Mouse (Mus musculus) midbrain, embryonic 11.5 days (tissue): ENCODE results near the gene Tm7sf2. TPM values are rescaled to one million over a fixed set of nuclear protein-coding genes. Genes with fewer than 3 reads are reported as not detected.
A peak's percentile ranks its signal among the peaks of the same experiment; 100 is the strongest.

Source experiments
- ATAC-seq: fragments of 200-750 bp; cut with Nextera tagmentation; 2 replicates; pipeline ENCODE4 v1.8.0; 2017; ENCODE audit warnings: moderate TSS enrichment, moderate library complexity; ENCODE audit not compliant: low FRiP score
- DNase-seq: peaks from one replicate; pipeline ENCODE4 v3.0.0; 2015; ENCODE audit warnings: low spot score; ENCODE audit errors: missing footprints
- H3K27ac ChIP-seq: fragments of 300-500 bp; sonication (generic); 2 replicates; pipeline ENCODE4 v1.5.1; 2014; ENCODE audit warnings: low read depth, low read length
- H3K27me3 ChIP-seq: fragments of 300-500 bp; sonication (generic); 2 replicates; pipeline ENCODE4 v1.6.1; 2014; ENCODE audit warnings: mild to moderate bottlenecking, low read length, moderate library complexity, mixed read lengths; ENCODE audit not compliant: control insufficient read depth, insufficient read depth
- H3K36me3 ChIP-seq: fragments of 300-500 bp; sonication (generic); 2 replicates; pipeline ENCODE4 v1.6.1; 2014; ENCODE audit warnings: mild to moderate bottlenecking, low read length, moderate library complexity, mixed read lengths; ENCODE audit not compliant: control insufficient read depth, insufficient read depth
- H3K4me1 ChIP-seq: fragments of 300-500 bp; sonication (generic); 2 replicates; pipeline ENCODE4 v1.6.1; 2014; ENCODE audit warnings: low read length; ENCODE audit not compliant: control insufficient read depth, insufficient read depth
- H3K4me2 ChIP-seq: fragments of 300-500 bp; sonication (generic); 2 replicates; pipeline ENCODE4 v1.6.1; 2014; ENCODE audit warnings: mild to moderate bottlenecking, moderate library complexity
- H3K4me3 ChIP-seq: fragments of 300-500 bp; sonication (generic); 2 replicates; pipeline ENCODE4 v1.5.1; 2014; ENCODE audit warnings: low read depth, low read length
- H3K9ac ChIP-seq: fragments of 300-500 bp; sonication (generic); 2 replicates; pipeline ENCODE4 v1.6.1; 2014; ENCODE audit warnings: low read length
- H3K9me3 ChIP-seq: fragments of 300-500 bp; sonication (generic); 2 replicates; pipeline ENCODE4 v1.6.1; 2016; ENCODE audit warnings: low read length; ENCODE audit not compliant: control insufficient read depth
- WGBS: fragments of 180-500 bp; shearing (Covaris S2); extraction: QIAGEN DNeasy Blood & Tissue Kit; methylation state at CpG from one replicate; pipeline ENCODE4 v1.1.7; 2014; 5-methylcytosine and 5-hydroxymethylcytosine counted together
- polyA plus RNA-seq: library from polyadenylated mRNA; unstranded; fragments of >200 nt; fragmentation: Nextera tagmentation; extraction: Ambion mirVana; gene quantifications from 2 replicates; pipeline ENCODE4 v1.2.1, GENCODE M21; 2014

Gene Tm7sf2
- polyA plus RNA-seq, 1 experiment from 2014 or later: 35.7 TPM

GRCm38 (mm10) chr19:6097847-6098246 lies 29.7 kb upstream of the Tm7sf2 start:
- Histone ChIP-seq H3K4me1 (no peaks in the 10 kb centered on the region), H3K9me3 (no peaks in the 10 kb centered on the region), H3K27me3 (no peaks in the 10 kb centered on the region), H3K36me3 (peaks cover 6% of the 10 kb centered on the region), H3K4me3 (no peak overlapping the region), H3K9ac (no peak overlapping the region), H3K27ac (no peak overlapping the region), H3K4me2 (no peak overlapping the region)
- WGBS: 89% methylated on average over 3 of the region's 3 CpGs
- DNase-seq (no peak), ATAC-seq (no peak)

GRCm38 (mm10) chr19:6094119-6094518 lies 25.9 kb upstream of the Tm7sf2 start, which contains the start of gene AC131692.1:
Gene AC131692.1 (plus strand): TSS chr19:6094419.
- Histone ChIP-seq H3K9ac (no peak within 1 kb of the TSS), H3K36me3 (peaks cover 15% of the 10 kb centered on the region)
- no peak for DNase-seq

GRCm38 (mm10) chr19:6088841-6089240 lies 20.7 kb upstream of the Tm7sf2 start:
- no peak overlapping the region for H3K4me3 ChIP-seq
- H3K36me3 ChIP-seq: peaks cover 10% of the 10 kb centered on the region; the same call in 1 of the 2 replicates
- ATAC-seq: no peak
- no peaks in the 10 kb centered on the region for H3K9me3 ChIP-seq
- no peak for DNase-seq
- H3K27me3 ChIP-seq: no peaks in the 10 kb centered on the region
- no peak overlapping the region for H3K9ac ChIP-seq
- WGBS: 96% methylated on average over 13 of the region's 13 CpGs
- H3K4me2 ChIP-seq: no peak overlapping the region
- H3K27ac ChIP-seq: no peak overlapping the region
- H3K4me1 ChIP-seq: peaks cover 8% of the 10 kb centered on the region

More at GRCm38 (mm10) chr19:6094119-6094518, 25.9 kb upstream of the Tm7sf2 start, which contains the start of gene AC131692.1:
- no peaks in the 10 kb centered on the region for H3K9me3 ChIP-seq
- no peak within 1 kb of the TSS for H3K4me3 ChIP-seq
- ATAC-seq: no peak
- no peaks in the 10 kb centered on the region for H3K4me1 ChIP-seq
- H3K27ac ChIP-seq: no peak within 1 kb of the TSS
- H3K4me2 ChIP-seq: no peak within 1 kb of the TSS
- WGBS: 95% methylated on average over 7 of the region's 7 CpGs
- H3K27me3 ChIP-seq: no peaks in the 10 kb centered on the region

GRCm38 (mm10) chr19:6085417-6085879 lies 17.3 kb upstream of the Tm7sf2 start:
- no peaks in the 10 kb centered on the region for H3K9me3 ChIP-seq
- H3K4me3 ChIP-seq: peak overlapping the region; percentile 80
- DNase-seq (peak; percentile 94), ATAC-seq (peak; percentile 81)
- peaks cover 12% of the 10 kb centered on the region for H3K4me1 ChIP-seq
- WGBS: under 1% methylated on average over 17 of the region's 17 CpGs
- H3K27ac ChIP-seq: no peak overlapping the region; the same call in 1 of the 2 replicates
- H3K27me3 ChIP-seq: no peaks in the 10 kb centered on the region
- peaks cover 13% of the 10 kb centered on the region for H3K36me3 ChIP-seq
- peak overlapping the region; percentile 70 for H3K9ac ChIP-seq
- peak overlapping the region; percentile 80 for H3K4me2 ChIP-seq

DNA sequence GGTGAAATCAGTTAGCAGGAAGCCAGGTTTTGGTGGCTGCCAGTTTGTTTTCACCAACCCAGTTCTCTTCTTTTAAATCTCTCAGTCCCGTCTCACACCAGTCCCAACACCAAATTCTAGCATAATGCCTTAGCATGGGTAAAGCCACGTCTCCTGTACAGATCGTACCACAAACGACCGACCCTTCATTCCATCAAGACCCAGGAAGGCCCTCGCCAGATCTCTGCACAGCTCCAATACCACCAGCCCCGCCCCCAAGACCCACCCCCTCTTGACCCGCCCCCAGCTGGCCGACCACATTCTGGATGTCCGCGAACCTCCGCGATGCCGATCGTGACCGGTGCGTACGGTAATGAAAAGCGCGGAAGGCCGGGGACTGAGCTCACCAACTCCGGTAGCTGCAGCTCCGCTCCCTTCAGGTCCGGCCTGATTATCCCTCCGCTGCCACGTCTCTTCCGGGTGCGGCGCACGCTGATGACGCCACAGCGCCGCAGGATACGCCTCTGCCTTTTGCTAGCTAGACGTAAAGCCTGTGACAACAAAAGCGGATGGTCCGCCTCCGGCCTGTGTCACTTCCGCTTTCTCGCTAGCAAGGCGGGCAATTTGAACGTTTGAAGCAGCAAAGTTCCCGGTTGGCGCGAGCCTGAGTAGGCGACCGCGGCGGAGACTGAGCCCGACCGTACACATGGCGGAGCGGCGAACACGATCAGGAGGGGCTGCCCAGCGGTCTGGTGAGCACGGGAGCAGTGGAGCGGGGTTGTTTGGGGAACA lies 16.5 kb upstream of the Tm7sf2 start, which contains the start of the genes Zfpl1 and Cdca5:
Gene Zfpl1, minus strand, starts transcription at position 479 of the 771 bp plus-strand sequence.
Gene Cdca5, plus strand, starts transcription at position 506 of the 771 bp plus-strand sequence.
- peak within 1 kb of the TSS; percentile 80 for H3K4me3 ChIP-seq
- peak; percentile 92 for ATAC-seq
- H3K36me3 ChIP-seq: peaks cover 12% of the 10 kb centered on the region
- H3K27ac ChIP-seq: peak within 1 kb of the TSS; percentile 30; the same call in 1 of the 2 replicates
- H3K9me3 ChIP-seq: no peaks in the 10 kb centered on the region
- peaks cover 12% of the 10 kb centered on the region for H3K4me1 ChIP-seq
- peak within 1 kb of the TSS; percentile 77 for H3K9ac ChIP-seq
- under 1% methylated on average over 58 of the region's 58 CpGs for WGBS
- DNase-seq: peak; percentile 100
- H3K4me2 ChIP-seq: peak within 1 kb of the TSS; percentile 80
- no peaks in the 10 kb centered on the region for H3K27me3 ChIP-seq

- no peak within 1 kb of the TSS for H3K4me3 ChIP-seq
- peaks cover 11% of the 10 kb centered on the region for H3K36me3 ChIP-seq
- no peak within 1 kb of the TSS for H3K9ac ChIP-seq
- 91% methylated on average over 9 of the region's 9 CpGs for WGBS
- DNase-seq: no peak
- ATAC-seq: no peak
- no peak within 1 kb of the TSS for H3K4me2 ChIP-seq
- no peaks in the 10 kb centered on the region for H3K9me3 ChIP-seq
- H3K4me1 ChIP-seq: peaks cover 12% of the 10 kb centered on the region
- no peaks in the 10 kb centered on the region for H3K27me3 ChIP-seq
- no peak within 1 kb of the TSS for H3K27ac ChIP-seq
These were observed 14.0 kb upstream of the Tm7sf2 start, which contains the start of gene Gm28374 for GRCm38 (mm10) chr19:6082156-6082555. Gene Gm28374 (minus strand): TSS chr19:6082256.

DNA sequence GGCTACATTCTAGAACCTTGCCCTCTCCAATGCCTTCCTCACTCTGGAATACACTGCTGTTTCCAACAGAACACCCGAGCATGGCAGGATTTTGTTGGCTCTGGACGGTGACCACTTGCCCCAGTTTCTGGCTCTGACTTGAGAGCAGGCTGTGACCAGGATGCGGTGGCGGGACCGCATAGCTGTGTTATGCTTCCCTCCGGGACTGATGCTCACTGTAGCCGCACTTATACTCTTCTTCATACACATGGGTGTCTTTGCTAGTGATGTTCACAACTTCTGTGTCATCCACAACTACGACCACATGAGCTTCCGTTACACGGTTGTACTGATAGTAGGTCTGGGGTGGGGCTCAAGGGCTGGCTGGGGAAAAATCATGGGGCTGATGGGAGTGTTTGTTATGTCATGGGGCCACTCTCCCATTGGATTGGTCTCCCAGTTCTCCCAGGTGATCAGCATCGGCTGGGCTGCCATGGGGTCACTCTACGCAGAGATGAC lies 11.9 kb upstream of the Tm7sf2 start, which contains the start of gene Tmem262:
Gene Tmem262, plus strand, starts transcription at position 51 of the 498 bp plus-strand sequence.
- ATAC-seq (no peak), DNase-seq (no peak)
- H3K36me3 ChIP-seq: peaks cover 11% of the 10 kb centered on the region
- no peak within 1 kb of the TSS for H3K4me3 ChIP-seq
- H3K4me2 ChIP-seq: no peak within 1 kb of the TSS
- no peak within 1 kb of the TSS for H3K27ac ChIP-seq
- WGBS: 93% methylated on average over 12 of the region's 12 CpGs
- no peak within 1 kb of the TSS for H3K9ac ChIP-seq
- H3K9me3 ChIP-seq: no peaks in the 10 kb centered on the region
- H3K27me3 ChIP-seq: no peaks in the 10 kb centered on the region
- peaks cover 14% of the 10 kb centered on the region for H3K4me1 ChIP-seq

DNA sequence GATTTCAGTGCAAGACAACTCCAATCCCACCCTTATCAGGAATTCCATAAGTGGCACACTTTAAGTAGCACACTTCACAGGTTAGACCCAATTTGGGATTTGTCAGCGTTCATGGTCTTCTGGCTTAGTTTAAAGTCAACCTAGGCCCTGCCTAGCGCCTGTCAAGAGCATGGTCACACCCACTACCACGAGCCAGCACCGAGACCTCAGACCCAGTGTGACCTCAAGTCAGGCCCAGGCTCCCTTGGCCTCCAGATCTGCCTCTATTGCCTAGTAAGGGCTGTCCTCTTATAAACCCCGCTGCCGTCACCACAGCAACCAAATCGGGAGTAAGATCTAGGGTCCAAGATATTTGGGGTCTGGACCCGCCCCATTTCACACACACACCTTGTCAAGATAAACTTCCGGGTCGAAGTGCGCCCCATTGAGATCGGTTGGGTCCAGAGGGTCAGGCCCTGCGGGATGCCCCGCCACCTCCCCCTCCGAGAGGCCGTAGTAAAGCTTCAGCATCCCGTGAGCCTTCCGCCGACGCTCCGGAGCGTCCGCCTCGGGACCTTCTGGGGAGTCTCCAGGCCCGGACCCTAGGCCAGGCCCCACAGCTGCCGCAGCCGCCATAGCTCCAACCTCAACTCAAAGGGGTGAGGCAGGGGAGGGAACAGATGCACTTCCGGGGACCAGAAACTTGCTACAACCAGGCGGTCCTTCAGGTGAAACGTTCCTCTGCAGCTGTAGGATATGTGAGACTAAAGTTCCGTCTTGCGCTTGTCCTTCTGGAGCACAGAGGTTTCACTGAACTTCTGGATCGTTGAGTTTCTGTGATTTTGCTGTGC lies 8.6 kb upstream of the Tm7sf2 start, which contains the start of gene Vps51:
Gene Vps51, minus strand, starts transcription at position 668 of the 830 bp plus-strand sequence.
- H3K27ac ChIP-seq: peak within 1 kb of the TSS; percentile 38; the same call in 1 of the 2 replicates
- peak within 1 kb of the TSS; percentile 89 for H3K4me2 ChIP-seq
- no peaks in the 10 kb centered on the region for H3K27me3 ChIP-seq
- ATAC-seq: peak; percentile 82
- DNase-seq: peak; percentile 99
- peaks cover 7% of the 10 kb centered on the region for H3K36me3 ChIP-seq
- H3K9me3 ChIP-seq: no peaks in the 10 kb centered on the region
- H3K9ac ChIP-seq: peak within 1 kb of the TSS; percentile 71
- WGBS: 2% methylated on average over 33 of the region's 33 CpGs
- H3K4me1 ChIP-seq: peaks cover 6% of the 10 kb centered on the region
- peak within 1 kb of the TSS; percentile 52 for H3K4me3 ChIP-seq
